ENCODE assay signal across 8 mouse cellular contexts in the genomic region with DNA sequence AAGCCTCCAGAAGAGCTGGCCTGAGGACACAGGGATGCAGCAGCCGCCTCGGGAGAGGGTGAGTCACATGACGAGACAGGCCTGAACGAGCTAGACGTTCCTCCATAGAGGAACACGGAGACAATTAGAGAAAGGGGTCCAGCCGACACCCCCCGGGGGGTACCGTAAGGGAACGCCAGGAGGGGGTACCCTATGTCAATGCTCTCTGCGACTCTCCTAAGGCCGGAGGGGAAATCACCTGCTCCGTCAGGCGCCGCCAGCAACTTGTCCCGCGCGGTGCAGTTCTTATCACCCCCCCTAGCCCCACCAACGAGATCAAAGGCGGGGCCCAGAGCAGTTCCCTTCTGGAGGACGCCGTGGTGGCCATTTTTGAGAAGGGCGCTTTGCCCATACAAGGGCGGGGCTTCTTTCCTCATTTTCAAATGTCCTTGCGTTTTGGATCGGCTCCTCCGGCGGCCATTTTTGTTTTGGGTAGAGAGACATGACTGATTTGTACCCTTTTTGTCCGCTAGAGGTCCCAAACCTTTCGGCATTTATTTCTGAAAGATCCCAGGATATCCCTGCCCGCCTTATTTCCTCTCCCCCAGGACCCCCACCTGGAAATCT. TPM values are rescaled to one million over a fixed set of nuclear protein-coding genes. Genes with fewer than 3 reads are reported as not detected.
DNase-seq lines count a peak whose midpoint lies in the region; ATAC-seq and TF ChIP-seq lines count a peak whose summit lies in the region.

A gene (minus strand): TSS at position 372 of the 606 bp plus-strand sequence.

- peak within 1 kb of the TSS; percentile 79 for H3K9ac ChIP-seq in MEL (ENCODE audit: control insufficient read depth, low read depth, low read length, poor library complexity, severe bottlenecking)
- H3K9ac ChIP-seq in forebrain, postnatal 0 days: peak within 1 kb of the TSS; percentile 65
- peak within 1 kb of the TSS; percentile 77 for H3K9ac ChIP-seq in lung, embryonic 15.5 days

- H3K4me1 ChIP-seq in MEL (ENCODE audit: control insufficient read depth in 1 of 2, insufficient read depth in 2 of 2, low read length in 2 of 2): peaks cover 17 to 30% of the 10 kb centered on the region in 2 experiments
- H3K4me1 ChIP-seq in cerebellum, adult 2 months (ENCODE audit: control insufficient read depth, insufficient read depth, low read length): peaks cover 20% of the 10 kb centered on the region
- peaks cover 14% of the 10 kb centered on the region for H3K4me1 ChIP-seq in forebrain, postnatal 0 days (ENCODE audit: insufficient read depth)
- H3K4me1 ChIP-seq in lung, embryonic 15.5 days: peaks cover 23% of the 10 kb centered on the region

- H3K4me3 ChIP-seq in MEL (ENCODE audit: control insufficient read depth in 1 of 2, insufficient read depth in 1 of 2, low read depth in 2 of 2, low read length in 2 of 2): peak within 1 kb of the TSS; percentile 52 to 79
- peak within 1 kb of the TSS; percentile 75 for H3K4me3 ChIP-seq in cerebellum, adult 2 months (replicated peaks; ENCODE audit: insufficient read depth, low read depth, low read length)
- H3K4me3 ChIP-seq in forebrain, postnatal 0 days (ENCODE audit: low read depth, low read length): peak within 1 kb of the TSS; percentile 49
- H3K4me3 ChIP-seq in lung, embryonic 15.5 days: peak within 1 kb of the TSS; percentile 85

- peak in 1 of 2 experiments; percentile 97; a peak in 3 of 4 replicates for TF ChIP-seq POLR2A in MEL (IDR thresholded peaks at IDR 0.05; ENCODE audit: control insufficient read depth in 1 of 2, insufficient read depth in 1 of 2, low read depth in 1 of 2, low read length in 2 of 2, poor library complexity in 1 of 2)
- TF ChIP-seq POLR2A in cerebellum, adult 2 months (IDR thresholded peaks at IDR 0.05; ENCODE audit: borderline replicate concordance, insufficient read depth, low read length): 0 out of 2 replicates have a peak, but pooled peaks have one; percentile 11

- peak; percentile 49 for TF ChIP-seq RAD21 in MEL (IDR thresholded peaks at IDR 0.05; ENCODE audit: low read depth, low read length)

- ATAC-seq in forebrain, postnatal 0 days: peak; percentile 89
- ATAC-seq in lung, embryonic 15.5 days (ENCODE audit: borderline replicate concordance, extremely low read depth, low FRiP score, low TSS enrichment): peak; percentile 87

- H3K27ac ChIP-seq in MEL (ENCODE audit: control insufficient read depth, low read depth, low read length): peak within 1 kb of the TSS; percentile 89
- H3K27ac ChIP-seq in cerebellum, adult 2 months (ENCODE audit: insufficient read depth, low read length): peak within 1 kb of the TSS; percentile 85
- peak within 1 kb of the TSS; percentile 79 for H3K27ac ChIP-seq in forebrain, postnatal 0 days (ENCODE audit: low read depth, low read length)
- peak within 1 kb of the TSS; percentile 41 for H3K27ac ChIP-seq in lung, embryonic 15.5 days

- peak; percentile 100 for DNase-seq in MEL (ENCODE audit: low read depth, low spot score)
- DNase-seq in cerebellum, adult 2 months: peak; percentile 98 to 99
- peak; percentile 98 for DNase-seq in forebrain, postnatal 0 days
- peak; percentile 98 for DNase-seq in heart, postnatal 4 days
- peak; percentile 97 to 99 for DNase-seq in layer of hippocampus, adult 8-10 months (ENCODE audit: low spot score in 2 of 2)
- DNase-seq in ovary, adult 18-20 months (ENCODE audit: low spot score): peak; percentile 90
- DNase-seq in thymus, postnatal 0 days (ENCODE audit: low spot score): peak; percentile 96

- peaks cover 0 to 35% of the 10 kb centered on the region in 2 experiments; a peak in 2 of 4 replicates for H3K36me3 ChIP-seq in MEL (ENCODE audit: control insufficient read depth in 1 of 2, insufficient read depth in 2 of 2, low read length in 2 of 2)
- no peaks in the 10 kb centered on the region for H3K36me3 ChIP-seq in forebrain, postnatal 0 days (ENCODE audit: insufficient read depth)
- H3K36me3 ChIP-seq in lung, embryonic 15.5 days: no peaks in the 10 kb centered on the region

- peak within 1 kb of the TSS; percentile 89 for H3K4me2 ChIP-seq in forebrain, postnatal 0 days (ENCODE audit: low read depth)
- H3K4me2 ChIP-seq in lung, embryonic 15.5 days: peak within 1 kb of the TSS; percentile 82

- peak; percentile 35 to 80 (median 73) for TF ChIP-seq CTCF in MEL (IDR thresholded peaks at IDR 0.05 in 2 of 3, conservative IDR thresholded peaks at IDR 0.05 in 1 of 3; ENCODE audit: control insufficient read depth in 1 of 3, insufficient read depth in 1 of 3, low read depth in 2 of 3, low read length in 3 of 3, poor library complexity in 1 of 3, severe bottlenecking in 1 of 3)
- TF ChIP-seq CTCF in cerebellum, adult 2 months (IDR thresholded peaks at IDR 0.05; ENCODE audit: borderline replicate concordance, insufficient read depth, low read depth, low read length): peak; percentile 46; the same call in 1 of the 2 replicates
- TF ChIP-seq CTCF in forebrain, postnatal 0 days (IDR thresholded peaks at IDR 0.05; ENCODE audit: low read depth): peak; percentile 75

- H3K27me3 ChIP-seq in MEL (ENCODE audit: control insufficient read depth in 1 of 2, insufficient read depth in 2 of 2, low read length in 2 of 2): no peaks in the 10 kb centered on the region
- no peaks in the 10 kb centered on the region for H3K27me3 ChIP-seq in cerebellum, adult 2 months (ENCODE audit: control insufficient read depth, insufficient read depth, low read length)
- no peaks in the 10 kb centered on the region for H3K27me3 ChIP-seq in forebrain, postnatal 0 days (ENCODE audit: insufficient read depth, low read length)
- H3K27me3 ChIP-seq in lung, embryonic 15.5 days: no peaks in the 10 kb centered on the region

- TF ChIP-seq EP300 in MEL (IDR thresholded peaks at IDR 0.05; ENCODE audit: low read depth in 1 of 2, low read length in 2 of 2): peak in 1 of 2 experiments; percentile 38; a peak in 1 of 4 replicates

- H3K9me3 ChIP-seq in MEL (replicated peaks; ENCODE audit: insufficient read depth, low read length): no peaks in the 10 kb centered on the region
- no peaks in the 10 kb centered on the region for H3K9me3 ChIP-seq in forebrain, postnatal 0 days (ENCODE audit: low read length)
- H3K9me3 ChIP-seq in lung, embryonic 15.5 days: no peaks in the 10 kb centered on the region

- under 1% methylated on average over 31 of the region's 31 CpGs for WGBS in cerebellum, adult 2 months
- 2% methylated on average over 31 of the region's 31 CpGs for WGBS in forebrain, postnatal 0 days
- under 1% methylated on average over 31 of the region's 31 CpGs for WGBS in lung, embryonic 15.5 days

- peaks cover 18% of the 10 kb centered on the region for H3K79me2 ChIP-seq in MEL (ENCODE audit: control insufficient read depth, insufficient read depth, low read length, poor library complexity)

TF ChIP-seq in MEL, 35 proteins besides CTCF, POLR2A, EP300 and RAD21 (continues in another document):
- TF ChIP-seq MYC (IDR thresholded peaks at IDR 0.05; ENCODE audit: low read depth, low read length) (peak; percentile 96), NRF1 (IDR thresholded peaks at IDR 0.05; ENCODE audit: insufficient read depth, low read depth, low read length, poor library complexity, severe bottlenecking) (peak; percentile 69), TCF12 (IDR thresholded peaks at IDR 0.05; ENCODE audit: low read depth, low read length) (peak; percentile 72), NELFE (IDR thresholded peaks at IDR 0.05; ENCODE audit: low read depth, low read length) (peak; percentile 94), SIN3A (IDR thresholded peaks at IDR 0.05; ENCODE audit: low read length) (peak; percentile 99), MYB (IDR thresholded peaks at IDR 0.05; ENCODE audit: low read depth, low read length) (peak; percentile 53; the same call in 1 of the 2 replicates), POLR2AphosphoS5 (IDR thresholded peaks at IDR 0.05; ENCODE audit: borderline replicate concordance, low read depth, low read length) (no peak), MXI1 (IDR thresholded peaks at IDR 0.05; ENCODE audit: low read depth, low read length) (peak; percentile 93), GABPA (IDR thresholded peaks at IDR 0.05; ENCODE audit: low read depth, low read length) (no peak), CHD1 (IDR thresholded peaks at IDR 0.05; ENCODE audit: low read depth, low read length) (0 out of 2 replicates have a peak, but pooled peaks have one; percentile 54), E2F4 (IDR thresholded peaks at IDR 0.05; ENCODE audit: borderline replicate concordance, low read depth, low read length) (peak; percentile 85; the same call in 1 of the 2 replicates), ZNF384 (IDR thresholded peaks at IDR 0.05; ENCODE audit: low read depth, low read length) (no peak), RCOR1 (IDR thresholded peaks at IDR 0.05; ENCODE audit: low read depth, low read length) (no peak; the same call in 1 of the 2 replicates), HCFC1 (IDR thresholded peaks at IDR 0.05; ENCODE audit: low read depth, low read length) (peak; percentile 96), JUND (IDR thresholded peaks at IDR 0.05; ENCODE audit: low read depth, low read length) (no peak), USF2 (IDR thresholded peaks at IDR 0.05; ENCODE audit: borderline replicate concordance in 1 of 2, insufficient read depth in 1 of 2, low read depth in 1 of 2, low read length in 2 of 2) (peak in 1 of 2 experiments; percentile 63; a peak in 2 of 4 replicates), USF1 (IDR thresholded peaks at IDR 0.05; ENCODE audit: low read depth, low read length) (peak; percentile 93), CHD2 (IDR thresholded peaks at IDR 0.05; ENCODE audit: low read length) (peak; percentile 63; the same call in 1 of the 2 replicates), TBP (IDR thresholded peaks at IDR 0.05; ENCODE audit: low read depth, low read length) (peak; percentile 72), TAL1 (IDR thresholded peaks at IDR 0.05; ENCODE audit: low read length) (no peak), ETS1 (IDR thresholded peaks at IDR 0.05; ENCODE audit: low read depth, low read length) (peak; percentile 56; the same call in 1 of the 2 replicates), GATA1 (IDR thresholded peaks at IDR 0.05; ENCODE audit: low read depth, low read length) (peak; percentile 87)

RNA-seq across cellular contexts. Expression of the gene that starts here (rescaled TPM):
- total RNA-seq in MEL (2012; rRNA removed): 270 and 302 TPM in 2 replicates
- 100 to 1,000 TPM; 251 to 297 TPM for polyA plus RNA-seq in MEL (2012; ENCODE audit: insufficient read depth in 1 of 2, insufficient read length in 2 of 2, low read depth in 1 of 2, low replicate concordance in 2 of 2, missing spikeins in 1 of 2)
- polyA plus RNA-seq in cerebellum, adult 2 months (2012; rRNA removed): 258 and 262 TPM in 2 replicates
- total RNA-seq in forebrain, postnatal 0 days (2014; rRNA removed): 214 and 275 TPM in 2 replicates
- 388 and 443 TPM in 2 replicates for polyA plus RNA-seq in forebrain, postnatal 0 days (2015; fragmentation: Nextera tagmentation; extraction: Ambion mirVana)
- total RNA-seq in heart, postnatal 4 days (2021): 100 to 1,000 TPM in 1 of 2 experiments, 10 to 100 TPM in 1; 98.8 to 108 TPM
- total RNA-seq in layer of hippocampus, adult 8-10 months (2022): 100 to 1,000 TPM; 158 to 175 (median 166) TPM
- polyA plus RNA-seq in lung, embryonic 15.5 days (2015; fragmentation: Nextera tagmentation; extraction: Ambion mirVana): 146 and 154 TPM in 2 replicates
- polyA plus RNA-seq in thymus, postnatal 0 days (2015; fragmentation: Nextera tagmentation; extraction: Ambion mirVana): 152 and 155 TPM in 2 replicates

Comparison
In these comparisons a context has a peak if more than half of its experiments do, and no peak if none do; other contexts are left out.
1. Peak in every context shown above with its lines: DNase-seq, ATAC-seq, H3K4me3 ChIP-seq and H3K27ac ChIP-seq.